8 mouse cellular contexts compared by ENCODE assay signal in the genomic region with DNA sequence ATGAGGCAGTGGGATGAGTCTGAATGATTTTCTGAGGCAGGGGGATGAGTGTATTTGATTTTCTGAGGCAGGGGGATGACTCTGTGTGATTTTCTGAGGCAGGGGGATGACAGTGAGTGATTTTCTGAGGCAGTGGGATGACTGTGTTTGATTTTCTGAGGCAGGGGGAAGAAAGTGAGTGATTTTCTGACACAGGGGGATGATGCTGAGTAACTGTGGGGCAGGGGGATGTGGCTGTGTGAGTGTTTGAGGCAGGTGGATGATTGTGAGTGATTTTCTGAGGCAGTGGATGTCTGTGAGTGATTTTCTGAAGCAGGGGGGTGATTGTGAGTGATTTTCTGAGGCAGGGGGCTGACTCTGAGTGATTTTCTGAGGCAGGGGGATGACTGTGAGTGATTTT. TPM values are rescaled to one million over a fixed set of nuclear protein-coding genes. Genes with fewer than 3 reads are reported as not detected.
DNase-seq lines count a peak whose midpoint lies in the region; ATAC-seq and TF ChIP-seq lines count a peak whose summit lies in the region.
"Not testable (repeated sequence)": the region's sequence is repeated elsewhere in the genome, so short reads cannot be mapped to it uniquely, and the experiment has no call there.

No protein-coding gene starts in this region.

- not testable (repeated sequence) for H3K4me2 ChIP-seq in kidney, postnatal 0 days (ENCODE audit: low read length); liver, embryonic 11.5 days

- not testable (repeated sequence) for H3K4me3 ChIP-seq in kidney, postnatal 0 days (replicated peaks; ENCODE audit: low read depth, low read length); liver, embryonic 11.5 days (ENCODE audit: low read depth, low read length)

- TF ChIP-seq CTCF in kidney, postnatal 0 days (IDR thresholded peaks at IDR 0.05; ENCODE audit: low read depth), result not testable (repeated sequence)

- not testable (repeated sequence) for H3K9me3 ChIP-seq in kidney, postnatal 0 days (replicated peaks; ENCODE audit: low read length)
- peaks cover 16% of the 10 kb centered on the region for H3K9me3 ChIP-seq in liver, embryonic 11.5 days (ENCODE audit: control insufficient read depth, low read length)

- intact Hi-C loops in gastrocnemius, postnatal 14 days (cut with DNase I; ENCODE audit: low total_unique reads), result not testable (repeated sequence)

- not testable (repeated sequence) for H3K36me3 ChIP-seq in kidney, postnatal 0 days (ENCODE audit: insufficient read depth, low read length); liver, embryonic 11.5 days (ENCODE audit: control insufficient read depth, insufficient read depth, low read length)

- H3K27ac ChIP-seq in kidney, postnatal 0 days; liver, embryonic 11.5 days (ENCODE audit: low read depth, low read length): not testable (repeated sequence)

- not testable (repeated sequence) for H3K9ac ChIP-seq in kidney, postnatal 0 days (ENCODE audit: low read depth, low read length); liver, embryonic 11.5 days (ENCODE audit: low read depth, low read length)

- ATAC-seq in kidney, postnatal 0 days (replicated peaks; ENCODE audit: low FRiP score, low read depth); liver, embryonic 11.5 days (replicated peaks; ENCODE audit: low FRiP score): not testable (repeated sequence)

- H3K27me3 ChIP-seq in kidney, postnatal 0 days (ENCODE audit: insufficient read depth, low read length); liver, embryonic 11.5 days (replicated peaks; ENCODE audit: control insufficient read depth, insufficient read depth, low read length): not testable (repeated sequence)

- H3K4me1 ChIP-seq in kidney, postnatal 0 days (replicated peaks; ENCODE audit: insufficient read depth, low read length); liver, embryonic 11.5 days (replicated peaks; ENCODE audit: control insufficient read depth, insufficient read depth, low read length): not testable (repeated sequence)

- peak; percentile 83 for DNase-seq in adipocyte (ENCODE audit: low spot score)
- DNase-seq in embryo, embryonic 10 days (ENCODE audit: low spot score), result peak; percentile 73
- peak; percentile 43 for DNase-seq in gastrocnemius, postnatal 14 days
- peak; percentile 87 for DNase-seq in kidney, postnatal 0 days (ENCODE audit: low spot score)
- DNase-seq in liver, embryonic 11.5 days (ENCODE audit: low spot score), result peak; percentile 90
- peak; percentile 17 to 35 for DNase-seq in natural killer cell, adult 2 months (ENCODE audit: low spot score in 2 of 2)
- DNase-seq in spleen, postnatal 10 days (ENCODE audit: low spot score in 2 of 2), result peak; percentile 60 to 80
- DNase-seq in yolk sac, embryonic 10.5 days (ENCODE audit: low spot score), result peak; percentile 82

RNA-seq across cellular contexts. Expression of gene Ccl28, which starts 23.5 kb away (rescaled TPM):
- total RNA-seq in gastrocnemius, postnatal 14 days (2021), result under 1 TPM; 0.16 to 0.27 TPM
- polyA plus RNA-seq in kidney, postnatal 0 days (2015; fragmentation: Nextera tagmentation; extraction: Ambion mirVana), result 0.08 and 0.13 TPM in 2 replicates
- 0.05 TPM in 1 of 2 replicates, not detected in the other for polyA plus RNA-seq in liver, embryonic 11.5 days (2014; fragmentation: Nextera tagmentation; extraction: Ambion mirVana)

Comparison
In these comparisons a context has a peak if more than half of its experiments do, and no peak if none do; other contexts are left out.
1. DNase-seq: peak in every context shown above with its lines; median percentile 90 in liver, embryonic 11.5 days; 87 in kidney, postnatal 0 days; 83 in adipocyte; 82 in yolk sac, embryonic 10.5 days; 73 in embryo, embryonic 10 days; 70 in spleen, postnatal 10 days; 43 in gastrocnemius, postnatal 14 days; 26 in natural killer cell, adult 2 months.